Mouse (Mus musculus) left cerebral cortex, adult 8-10 months (tissue): ENCODE data around the gene G6pdx. TPM values are rescaled to one million over a fixed set of nuclear protein-coding genes. Genes with fewer than 3 reads are reported as not detected.

Source experiments
- total RNA-seq, 4 experiments: library from RNA; stranded (reverse); gene quantifications; 2 replicates each; pipeline ENCODE4 v1.2.4; 2022

Gene G6pdx
- total RNA-seq, 4 experiments from 2014 or later = 32.6 to 42.0 (median 37.0) TPM

Other genes starting within 250 kb of the G6pdx start
- gene Flna, start 179.4 kb downstream of the G6pdx start, total RNA-seq = 10 to 100 TPM; 48.4 to 70.4 (median 61.4) TPM
- 10 to 100 TPM; 33.5 to 39.5 (median 38.8) TPM for gene Emd, start 174.5 kb downstream of the G6pdx start, total RNA-seq
- 100 to 1,000 TPM; 134 to 270 (median 185) TPM for gene Rpl10, start 158.4 kb downstream of the G6pdx start, total RNA-seq
- 10 to 100 TPM; 60.9 to 67.1 (median 63.8) TPM for gene Taz, start 147.3 kb downstream of the G6pdx start, total RNA-seq
- 1 to 10 TPM; 1.8 to 5.0 (median 3.1) TPM for gene Dnase1l1, start 146.9 kb downstream of the G6pdx start, total RNA-seq
- 100 to 1,000 TPM; 362 to 373 (median 369) TPM for gene Atp6ap1, start 132.1 kb downstream of the G6pdx start, total RNA-seq
- gene Gdi1, start 124.2 kb downstream of the G6pdx start, total RNA-seq = 100 to 1,000 TPM; 615 to 673 (median 650) TPM
- gene Fam50a, start 116.2 kb downstream of the G6pdx start, total RNA-seq = 10 to 100 TPM; 31.3 to 37.6 (median 33.6) TPM
- gene Plxna3, start 100.1 kb downstream of the G6pdx start, total RNA-seq = 10 to 100 TPM; 21.6 to 29.4 (median 25.8) TPM
- gene Lage3, start 75.6 kb downstream of the G6pdx start, total RNA-seq = 10 to 100 TPM; 22.3 to 28.7 (median 25.7) TPM
- 10 to 100 TPM; 62.8 to 70.3 (median 68.1) TPM for gene Ubl4a, start 56.0 kb downstream of the G6pdx start, total RNA-seq
- gene Slc10a3, start 55.8 kb downstream of the G6pdx start, total RNA-seq = 1 to 10 TPM; 2.8 to 4.5 (median 3.7) TPM
- gene Fam3a, start 35.9 kb downstream of the G6pdx start, total RNA-seq = 10 to 100 TPM; 16.8 to 29.9 (median 20.9) TPM
- 10 to 100 TPM; 47.2 to 59.1 (median 51.5) TPM for gene Ikbkg, start 35.9 kb downstream of the G6pdx start, total RNA-seq
- not detected for gene Gm6880, start 52.2 kb upstream of the G6pdx start, total RNA-seq
- not detected for gene Olfr1326-ps1, start 145.7 kb upstream of the G6pdx start, total RNA-seq
- not detected for gene Olfr1325, start 163.5 kb upstream of the G6pdx start, total RNA-seq
- gene Gm5640, start 216.4 kb upstream of the G6pdx start, total RNA-seq = under 1 TPM in 2 of 4 experiments, not detected in 2; 0.23 to 0.41 TPM